Mouse (Mus musculus) stomach, postnatal 0 days (tissue): ENCODE measurements around the gene Esyt2.

Experiments
- CTCF ChIP-seq: IDR thresholded peaks from 2 replicates; pipeline ENCODE4 v1.5.1; 2016; ENCODE audit warnings: antibody characterized with exemption, low read depth, mild to moderate bottlenecking, moderate library complexity
- EP300 ChIP-seq: optimal IDR thresholded peaks from 2 replicates; pipeline ENCODE3; 2016; ENCODE audit warnings: antibody characterized with exemption

DNA sequence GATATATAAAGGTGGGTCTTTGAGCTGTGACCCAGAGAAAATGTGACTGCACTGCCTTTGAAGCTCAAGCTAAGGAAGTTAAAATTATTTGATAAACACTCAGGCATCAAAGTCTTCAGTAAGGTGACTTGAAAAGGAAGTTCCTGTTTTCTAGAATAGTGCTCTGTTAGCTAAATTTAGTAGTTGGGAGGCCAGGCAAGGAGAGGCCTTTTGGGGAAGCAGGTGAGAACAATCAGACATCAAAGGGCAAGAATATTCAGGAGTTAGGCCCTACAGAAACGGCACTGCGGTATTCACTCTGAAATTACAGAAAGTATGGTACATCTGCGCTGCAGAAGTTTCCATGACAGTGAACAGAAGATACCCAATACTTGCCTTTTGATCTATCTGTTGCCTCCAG lies 34.5 kb downstream of the Esyt2 start:
- no peak for TF ChIP-seq CTCF
- no peak for TF ChIP-seq EP300
